ENCODE assay signal across 8 mouse cellular contexts in the genomic region with DNA sequence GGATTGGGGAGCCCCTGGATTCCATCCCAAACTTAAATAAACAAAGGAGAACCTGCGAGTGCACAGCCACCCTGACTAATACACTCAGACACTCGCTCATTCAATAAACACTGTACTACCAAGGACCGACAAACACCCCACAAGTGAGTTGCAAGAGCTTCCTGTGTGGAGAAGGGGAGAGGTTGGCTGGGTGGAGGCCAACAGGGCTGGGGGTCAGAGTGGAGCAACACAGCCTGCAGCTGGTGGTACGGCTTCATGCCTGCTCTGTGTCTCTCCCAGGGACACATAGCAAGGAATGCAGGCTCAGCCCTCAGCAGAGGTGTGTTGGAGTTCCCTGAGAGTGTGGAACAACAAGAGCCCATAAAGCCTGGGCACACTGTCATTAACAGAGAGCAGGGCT.
DNase-seq lines count a peak whose midpoint lies in the region; ATAC-seq and TF ChIP-seq lines count a peak whose summit lies in the region.

No protein-coding gene starts in this region.

- no peak for TF ChIP-seq CTCF in heart, adult 2 months (IDR thresholded peaks at IDR 0.05)
- TF ChIP-seq CTCF in layer of hippocampus, adult 2 months (conservative IDR thresholded peaks at IDR 0.05), result no peak

- TF ChIP-seq POLR2A in heart, adult 2 months (IDR thresholded peaks at IDR 0.05; ENCODE audit: insufficient read depth, low read depth, low read length), result no peak

- DNase-seq in heart, adult 2 months, result no peak
- DNase-seq in 3134 (ENCODE audit: extremely low read depth, insufficient read length, low spot score), result peak; percentile 62
- DNase-seq in embryonic facial prominence, embryonic 14.5 days (ENCODE audit: low spot score), result no peak
- no peak for DNase-seq in right cerebral cortex, postnatal 36 days (ENCODE audit: low spot score in 2 of 2)
- DNase-seq in layer of hippocampus, adult 2 months (ENCODE audit: low spot score in 2 of 2), result no peak
- DNase-seq in layer of hippocampus, adult 18-20 months (ENCODE audit: low spot score in 2 of 2), result no peak

- H3K4me1 ChIP-seq in heart, embryonic 13.5 days, result peaks cover 93% of the 10 kb centered on the region
- peaks cover 33% of the 10 kb centered on the region for H3K4me1 ChIP-seq in heart, adult 2 months (ENCODE audit: control insufficient read depth, insufficient read depth, low read length)
- peaks cover 17% of the 10 kb centered on the region for H3K4me1 ChIP-seq in embryonic facial prominence, embryonic 14.5 days (ENCODE audit: control insufficient read depth, insufficient read depth, low read length)
- H3K4me1 ChIP-seq in liver, embryonic 15.5 days (replicated peaks), result peaks cover 22% of the 10 kb centered on the region

- H3K9ac ChIP-seq in heart, embryonic 13.5 days, result peak overlapping the region; percentile 63
- H3K9ac ChIP-seq in heart, adult 2 months (ENCODE audit: low read depth, low read length), result no peak overlapping the region
- H3K9ac ChIP-seq in embryonic facial prominence, embryonic 14.5 days (ENCODE audit: low read depth, low read length), result no peak overlapping the region
- H3K9ac ChIP-seq in liver, embryonic 15.5 days, result no peak overlapping the region

- intact Hi-C loops in heart, adult 2 months (cut with DNase I), result loop anchor here (5.0 kb wide), 1 partner anchor 35 kb away; no protein-coding TSS in a partner anchor

- WGBS in heart, embryonic 13.5 days, result 53% methylated on average over 4 of the region's 4 CpGs
- 48% methylated on average over 4 of the region's 4 CpGs for WGBS in heart, adult 2 months
- 49% methylated on average over 4 of the region's 4 CpGs for WGBS in embryonic facial prominence, embryonic 14.5 days
- WGBS in liver, embryonic 15.5 days (ENCODE audit: insufficient replicate concordance), result 48% methylated on average over 4 of the region's 4 CpGs

- no peak for TF ChIP-seq EP300 in heart, adult 2 months (IDR thresholded peaks at IDR 0.05; ENCODE audit: insufficient read depth, low read depth, low read length)

- no peaks in the 10 kb centered on the region for H3K9me3 ChIP-seq in heart, embryonic 13.5 days
- no peaks in the 10 kb centered on the region for H3K9me3 ChIP-seq in embryonic facial prominence, embryonic 14.5 days (ENCODE audit: control insufficient read depth, low read length)
- no peaks in the 10 kb centered on the region for H3K9me3 ChIP-seq in liver, embryonic 15.5 days (replicated peaks)

- no peak for ATAC-seq in heart, embryonic 13.5 days (ENCODE audit: extremely low read depth, insufficient number of reproducible peaks, low FRiP score, low TSS enrichment)
- no peak for ATAC-seq in embryonic facial prominence, embryonic 14.5 days (ENCODE audit: low read depth)
- ATAC-seq in liver, embryonic 15.5 days (ENCODE audit: insufficient read depth), result no peak

- H3K4me2 ChIP-seq in heart, embryonic 13.5 days, result no peak overlapping the region
- H3K4me2 ChIP-seq in embryonic facial prominence, embryonic 14.5 days (ENCODE audit: low read depth, low read length), result no peak overlapping the region
- no peak overlapping the region for H3K4me2 ChIP-seq in liver, embryonic 15.5 days

- peaks cover 48% of the 10 kb centered on the region for H3K36me3 ChIP-seq in heart, embryonic 13.5 days
- H3K36me3 ChIP-seq in heart, adult 2 months (ENCODE audit: control insufficient read depth, insufficient read depth, low read length), result no peaks in the 10 kb centered on the region; the same call in 1 of the 2 replicates
- peaks cover 71% of the 10 kb centered on the region for H3K36me3 ChIP-seq in embryonic facial prominence, embryonic 14.5 days (ENCODE audit: control insufficient read depth, insufficient read depth, low read length)
- H3K36me3 ChIP-seq in liver, embryonic 15.5 days (replicated peaks), result 0 out of 2 replicates have a peak, but pooled peaks cover 9% of the 10 kb centered on the region

- no peaks in the 10 kb centered on the region for H3K27me3 ChIP-seq in heart, embryonic 13.5 days (replicated peaks)
- no peaks in the 10 kb centered on the region for H3K27me3 ChIP-seq in heart, adult 2 months (ENCODE audit: control insufficient read depth, insufficient read depth, low read length)
- no peaks in the 10 kb centered on the region for H3K27me3 ChIP-seq in embryonic facial prominence, embryonic 14.5 days (replicated peaks; ENCODE audit: control insufficient read depth, insufficient read depth, low read length)
- H3K27me3 ChIP-seq in liver, embryonic 15.5 days, result no peaks in the 10 kb centered on the region

- peak overlapping the region; percentile 77 for H3K27ac ChIP-seq in heart, embryonic 13.5 days (replicated peaks)
- H3K27ac ChIP-seq in heart, adult 2 months, result no peak overlapping the region
- peak overlapping the region; percentile 44; the same call in 1 of the 2 replicates for H3K27ac ChIP-seq in embryonic facial prominence, embryonic 14.5 days (replicated peaks; ENCODE audit: low read depth, low read length)
- 0 out of 2 replicates have a peak overlapping the region, but pooled peaks have one; percentile 9 for H3K27ac ChIP-seq in liver, embryonic 15.5 days (replicated peaks)
- no peak overlapping the region; the same call in 1 of the 2 replicates for H3K27ac ChIP-seq in layer of hippocampus, adult 2 months

- H3K4me3 ChIP-seq in heart, embryonic 13.5 days, result no peak overlapping the region
- H3K4me3 ChIP-seq in heart, adult 2 months, result no peak overlapping the region
- no peak overlapping the region for H3K4me3 ChIP-seq in embryonic facial prominence, embryonic 14.5 days (ENCODE audit: low read depth, low read length)
- no peak overlapping the region for H3K4me3 ChIP-seq in liver, embryonic 15.5 days (replicated peaks)
- no peak overlapping the region for H3K4me3 ChIP-seq in layer of hippocampus, adult 2 months

- no peaks in the 10 kb centered on the region for H3K79me2 ChIP-seq in heart, adult 2 months (replicated peaks; ENCODE audit: control insufficient read depth, insufficient read depth, low read length)

Comparison
In these comparisons a context has a peak if more than half of its experiments do, and no peak if none do; other contexts are left out.
1. H3K27ac ChIP-seq: peak in heart, embryonic 13.5 days (single experiment), embryonic facial prominence, embryonic 14.5 days (single experiment) and liver, embryonic 15.5 days (single experiment); none in heart, adult 2 months (single experiment) and layer of hippocampus, adult 2 months (single experiment).